Mouse (Mus musculus) splenic B cell, adult 2 months (primary cell): ENCODE measurements around the gene Fntb.

Source experiments
- DNase-seq: peaks from one replicate; pipeline ENCODE4 v3.0.0-alpha.2; 2011; ENCODE audit warnings: low read depth, low spot score
- H3K27me3 ChIP-seq: 2 replicates; pipeline ENCODE4 v1.6.1; 2012; ENCODE audit warnings: mild to moderate bottlenecking, low read length, moderate library complexity, mixed read lengths; ENCODE audit not compliant: control insufficient read depth, poor library complexity, insufficient read depth, severe bottlenecking
- H3K36me3 ChIP-seq: 2 replicates; pipeline ENCODE4 v1.6.1; 2012; ENCODE audit warnings: mild to moderate bottlenecking, low read length, moderate library complexity, mixed read lengths; ENCODE audit not compliant: control insufficient read depth, poor library complexity, insufficient read depth, severe bottlenecking

Fntb gene

DNA sequence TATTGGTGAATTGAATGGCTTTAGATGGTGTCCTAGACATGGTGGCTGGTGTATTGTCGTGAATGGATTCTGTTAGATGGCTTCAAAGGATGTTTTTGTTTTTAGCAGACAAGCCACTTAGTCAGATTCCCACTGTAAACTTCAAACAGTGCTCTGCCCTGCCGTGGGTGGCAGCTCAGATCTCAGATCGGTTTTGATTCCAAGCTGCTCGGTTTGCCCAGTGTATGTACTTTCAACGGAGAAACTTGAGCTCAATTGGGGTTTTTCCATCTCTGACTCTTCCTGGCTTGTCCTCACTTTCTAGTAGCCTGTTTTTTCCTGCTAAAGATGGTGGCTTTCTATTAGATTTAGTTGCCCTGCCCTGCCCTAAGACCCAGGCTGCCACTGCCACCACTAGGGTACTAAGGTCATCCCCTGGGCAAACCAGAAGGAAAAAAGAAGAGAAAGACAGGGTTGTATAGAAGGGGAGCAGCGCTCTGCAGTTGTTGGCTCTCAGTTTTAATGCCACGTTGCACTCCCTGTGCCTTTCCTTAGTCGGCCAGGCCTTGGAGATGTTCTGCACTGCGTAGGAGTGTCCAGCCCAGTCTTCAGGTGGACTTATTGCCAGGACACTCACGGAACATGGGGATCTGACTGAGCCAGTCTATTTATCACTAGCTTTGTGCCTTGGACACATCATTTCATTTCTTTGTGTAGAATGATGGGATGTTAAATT, 134.0 kb downstream of the Fntb start:
- H3K27me3 ChIP-seq: no peaks in the 10 kb centered on the region
- DNase-seq: no peak
- no peaks in the 10 kb centered on the region for H3K36me3 ChIP-seq

DNA sequence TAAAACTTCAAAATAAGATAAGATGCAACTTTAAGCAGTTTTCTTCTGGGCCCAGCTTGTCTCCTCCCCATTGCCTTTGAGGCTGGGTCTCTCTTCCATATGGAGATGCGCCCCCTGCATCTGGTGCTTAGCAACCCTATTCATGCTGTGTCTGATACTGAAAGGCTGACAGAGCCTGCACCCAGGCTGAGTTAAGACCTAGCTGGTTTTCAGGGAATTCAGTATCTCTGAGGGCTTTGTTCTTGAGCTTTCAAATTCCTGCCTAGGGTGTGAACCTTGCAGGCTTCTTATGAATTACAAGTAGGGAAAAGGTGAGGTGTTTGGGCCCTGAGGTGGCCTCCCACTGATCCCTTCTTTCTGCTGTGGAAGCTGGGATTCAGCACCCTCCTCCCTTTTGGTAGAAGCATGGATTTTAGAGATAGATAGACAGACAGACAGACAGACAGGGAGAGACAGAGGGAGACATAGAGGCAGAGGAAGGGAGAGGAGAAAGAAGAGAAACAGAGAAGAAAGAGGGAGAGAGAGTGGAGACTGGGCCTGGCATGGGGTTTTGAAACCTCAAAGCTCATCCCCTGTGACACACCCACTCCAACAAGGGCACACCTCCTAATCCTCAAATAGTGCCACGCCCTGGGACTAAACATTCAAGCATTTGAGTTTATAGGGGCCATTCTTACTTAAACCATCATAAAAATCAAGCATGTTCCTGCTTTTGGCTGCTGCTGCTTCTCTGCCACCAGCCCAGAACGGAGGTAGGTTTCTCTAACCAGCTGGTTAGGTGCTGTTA, 136.3 kb downstream of the Fntb start:
- DNase-seq: no peak
- Histone ChIP-seq H3K36me3 (no peaks in the 10 kb centered on the region), H3K27me3 (no peaks in the 10 kb centered on the region)

DNA sequence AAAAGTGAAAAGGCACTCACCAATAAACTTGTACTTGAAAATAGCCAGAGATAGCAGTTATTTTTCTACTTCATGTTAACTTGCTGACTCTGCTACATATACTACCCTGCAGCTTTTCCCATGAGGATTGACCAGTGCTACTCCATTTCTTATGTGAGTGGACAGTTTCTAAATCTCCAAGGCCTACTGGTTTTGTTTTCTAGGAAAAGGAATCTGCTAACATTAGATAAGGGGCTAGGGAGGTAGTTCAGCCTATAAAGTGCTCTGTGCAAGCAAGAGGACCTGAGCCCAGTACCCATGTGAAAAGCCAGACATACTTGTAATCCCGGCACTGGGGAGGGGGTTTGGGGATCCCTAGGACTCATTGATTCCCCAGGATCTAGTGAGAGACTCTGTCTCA, 140.9 kb downstream of the Fntb start:
- no peak for DNase-seq
- no peaks in the 10 kb centered on the region for H3K27me3 ChIP-seq
- 0 out of 2 replicates have a peak, but pooled peaks cover 2% of the 10 kb centered on the region for H3K36me3 ChIP-seq

DNA sequence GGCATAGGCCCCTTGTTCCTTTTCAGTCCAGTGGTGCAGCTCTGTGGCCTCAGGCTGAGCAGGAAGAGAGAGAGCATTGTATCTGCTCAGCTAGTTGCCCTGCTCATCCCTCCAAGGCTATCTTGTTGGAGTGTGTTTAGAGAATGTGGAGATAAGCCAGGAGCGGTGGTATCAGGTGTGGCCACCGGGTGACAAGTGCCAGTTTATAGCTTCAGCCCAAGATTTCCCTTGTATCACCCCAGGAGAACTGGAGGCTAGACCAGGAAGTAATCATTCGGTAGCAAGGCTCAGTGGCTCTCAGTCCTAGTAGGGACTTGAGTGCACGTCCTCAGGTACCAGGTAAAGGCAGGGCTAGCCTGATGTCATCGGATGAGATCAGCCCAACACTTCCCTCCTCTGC, 143.8 kb downstream of the Fntb start:
- Histone ChIP-seq H3K27me3 (no peaks in the 10 kb centered on the region), H3K36me3 (0 out of 2 replicates have a peak, but pooled peaks cover 2% of the 10 kb centered on the region)
- DNase-seq: no peak

DNA sequence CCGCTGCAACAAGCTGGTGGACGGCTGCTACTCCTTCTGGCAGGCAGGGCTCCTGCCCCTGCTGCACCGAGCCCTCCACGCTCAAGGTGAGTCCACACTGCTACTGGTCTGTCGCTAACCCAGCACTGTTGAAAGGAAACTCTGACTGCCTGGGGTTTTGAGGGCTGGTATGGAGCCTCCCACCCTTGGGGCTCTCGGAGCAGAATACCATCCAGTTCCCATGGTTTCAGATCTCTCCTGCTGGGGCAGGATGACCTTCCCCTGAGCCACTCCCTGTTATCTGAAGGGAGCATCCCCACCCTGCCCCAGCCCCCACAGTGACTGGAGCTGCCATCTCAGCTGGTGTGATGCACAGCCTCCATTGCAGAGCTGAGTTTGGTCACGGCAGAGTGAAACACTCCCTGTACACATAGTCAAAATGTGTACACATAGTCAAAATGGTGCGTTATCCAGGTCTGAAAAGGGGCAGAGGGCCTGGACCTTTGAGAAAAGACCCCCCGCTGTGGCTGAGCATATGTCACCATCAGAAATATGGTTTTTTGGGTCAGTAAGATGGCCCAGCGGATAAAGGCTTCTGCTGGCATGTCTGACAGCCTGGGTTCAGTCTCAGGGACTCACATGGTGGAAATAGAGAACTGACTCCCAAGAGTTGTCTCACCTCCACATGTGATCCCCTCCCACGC, 145.0 kb downstream of the Fntb start:
- Histone ChIP-seq H3K27me3 (no peaks in the 10 kb centered on the region), H3K36me3 (0 out of 2 replicates have a peak, but pooled peaks cover 2% of the 10 kb centered on the region)
- DNase-seq: no peak

GRCm38 (mm10) chr12:76911171-76911726, 145.9 kb downstream of the Fntb start:
- no peaks in the 10 kb centered on the region for H3K27me3 ChIP-seq
- no peak for DNase-seq

DNA sequence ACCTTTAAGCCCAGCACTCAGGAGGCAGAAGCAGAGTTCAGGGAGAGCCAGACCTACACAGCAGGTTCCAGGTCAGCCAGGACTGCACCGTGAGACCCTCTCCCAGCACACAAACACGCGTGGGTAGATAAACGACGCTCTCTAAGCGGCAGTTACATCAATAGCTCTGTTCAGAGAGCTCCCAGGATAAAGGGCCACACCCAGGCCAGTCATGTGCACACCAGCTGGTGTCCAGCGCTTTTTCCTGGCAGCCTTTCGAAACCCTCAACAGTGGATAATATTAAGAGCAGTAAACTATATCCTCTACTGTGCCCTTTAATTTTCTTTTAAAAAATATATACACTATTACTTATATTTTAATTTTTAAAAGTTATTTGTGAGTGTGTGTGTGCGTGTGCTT, 146.8 kb downstream of the Fntb start:
- Histone ChIP-seq H3K36me3 (0 out of 2 replicates have a peak, but pooled peaks cover 2% of the 10 kb centered on the region), H3K27me3 (no peaks in the 10 kb centered on the region)
- no peak for DNase-seq

More at GRCm38 (mm10) chr12:76911171-76911726, 145.9 kb downstream of the Fntb start:
- H3K36me3 ChIP-seq: 0 out of 2 replicates have a peak, but pooled peaks cover 2% of the 10 kb centered on the region

- Histone ChIP-seq H3K27me3 (no peaks in the 10 kb centered on the region), H3K36me3 (no peaks in the 10 kb centered on the region)
- no peak for DNase-seq
Observed at GRCm38 (mm10) chr12:76916163-76916562, 150.8 kb downstream of the Fntb start.

DNA sequence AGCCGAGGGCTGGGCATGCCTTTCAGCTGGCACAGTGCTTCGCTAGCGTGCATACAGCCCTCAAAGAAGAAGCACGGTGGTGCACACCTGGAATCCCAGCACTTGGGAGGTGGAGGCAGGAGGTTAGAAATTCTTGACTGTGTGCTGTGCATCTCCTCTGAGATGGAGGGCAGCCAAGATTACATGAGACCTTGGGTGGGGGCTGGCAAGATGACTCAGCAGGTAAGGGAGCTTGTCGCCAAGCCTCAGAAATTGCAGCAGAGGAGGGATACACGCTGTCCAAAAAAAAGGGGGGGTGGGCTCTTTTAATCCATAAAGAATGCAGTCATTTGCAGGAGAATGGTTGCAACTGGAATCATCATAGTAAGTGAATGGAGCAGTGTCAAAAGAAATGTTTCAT, 152.7 kb downstream of the Fntb start:
- no peaks in the 10 kb centered on the region for H3K27me3 ChIP-seq
- DNase-seq: no peak
- no peaks in the 10 kb centered on the region for H3K36me3 ChIP-seq

DNA sequence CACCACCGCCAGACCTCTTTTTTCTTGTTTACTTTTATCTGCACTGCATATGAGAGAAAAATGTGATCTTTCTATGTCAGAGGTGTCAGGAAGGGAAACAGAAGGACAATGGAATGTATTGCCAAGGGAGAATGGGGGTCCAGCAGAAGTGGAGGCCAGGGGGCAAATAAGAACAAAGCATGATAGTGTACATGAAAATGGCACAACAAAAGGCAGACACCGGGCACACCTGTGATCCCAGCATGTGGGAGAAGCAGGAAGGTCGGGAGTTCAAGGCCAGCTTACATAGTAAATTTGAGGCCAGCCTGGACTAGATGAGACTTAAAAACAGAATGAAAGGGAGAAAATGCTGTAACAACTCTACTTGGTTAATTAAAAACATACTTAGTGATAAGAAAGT, 153.5 kb downstream of the Fntb start:
- Histone ChIP-seq H3K27me3 (no peaks in the 10 kb centered on the region), H3K36me3 (no peaks in the 10 kb centered on the region)
- DNase-seq: no peak

- H3K36me3 ChIP-seq: no peaks in the 10 kb centered on the region
- H3K27me3 ChIP-seq: no peaks in the 10 kb centered on the region
- no peak for DNase-seq
Observed at GRCm38 (mm10) chr12:76920398-76920797, 155.0 kb downstream of the Fntb start.

DNA sequence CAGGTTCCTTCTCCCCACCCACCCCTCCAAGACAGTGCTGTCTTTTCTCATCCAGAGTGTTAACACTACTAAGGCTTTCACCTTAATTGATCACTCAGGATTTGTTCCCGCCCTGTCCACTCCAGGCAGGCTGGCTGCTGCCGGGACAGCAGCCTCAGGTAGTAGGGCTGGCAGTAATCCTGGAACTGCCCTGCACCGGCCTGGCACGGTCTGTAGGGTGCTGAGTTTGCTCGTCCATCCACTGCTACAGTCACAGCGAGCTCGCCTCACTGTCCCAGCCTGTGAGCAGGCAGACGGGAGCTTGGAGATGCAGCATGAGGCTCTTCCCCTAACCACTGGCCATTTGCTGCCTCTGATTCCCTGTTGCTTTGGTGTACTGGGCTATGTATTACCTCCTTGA, 155.6 kb downstream of the Fntb start:
- Histone ChIP-seq H3K36me3 (no peaks in the 10 kb centered on the region), H3K27me3 (no peaks in the 10 kb centered on the region)
- no peak for DNase-seq

- Histone ChIP-seq H3K36me3 (no peaks in the 10 kb centered on the region), H3K27me3 (no peaks in the 10 kb centered on the region)
- DNase-seq: no peak
Observed at GRCm38 (mm10) chr12:76923118-76923517, 157.7 kb downstream of the Fntb start.

DNA sequence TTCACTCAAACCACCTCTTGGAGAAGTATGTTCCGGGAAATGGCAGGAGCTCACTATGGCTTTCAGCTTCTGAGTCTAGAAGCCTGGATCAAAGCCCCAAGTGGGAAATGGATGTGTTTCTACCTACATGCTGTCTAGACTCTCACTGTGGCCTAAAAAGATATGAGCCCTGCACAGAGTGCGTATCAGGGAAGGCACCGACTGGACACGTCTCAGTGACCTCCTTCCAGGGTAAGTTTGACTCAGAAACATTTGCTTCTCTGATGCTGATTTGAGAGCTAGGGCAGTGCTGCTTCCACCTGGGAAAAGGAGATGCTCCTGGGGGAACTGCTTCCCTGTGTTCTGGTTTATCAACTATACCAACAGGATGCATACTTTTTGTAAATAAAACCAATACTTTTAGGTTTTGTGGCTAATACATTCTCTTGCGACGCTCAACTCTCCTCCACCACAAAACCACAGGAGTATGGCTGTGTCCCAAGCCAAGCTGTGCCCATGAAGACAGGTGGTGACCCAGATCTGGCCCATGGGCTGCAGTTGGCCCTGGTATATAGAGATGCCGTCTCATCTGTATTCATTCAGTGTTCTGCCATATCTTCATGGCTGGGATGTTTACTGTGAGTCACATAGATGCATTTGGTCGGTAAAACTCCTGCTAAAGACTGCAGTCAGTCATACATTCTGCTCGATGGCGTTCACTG, 159.7 kb downstream of the Fntb start:
- Histone ChIP-seq H3K36me3 (no peaks in the 10 kb centered on the region), H3K27me3 (no peaks in the 10 kb centered on the region)
- DNase-seq: no peak
